Mouse (Mus musculus): ENCODE data around the gene Clec3b. TPM values are rescaled to one million over a fixed set of nuclear protein-coding genes. Genes with fewer than 3 reads are reported as not detected.

Gene Clec3b
- total RNA-seq (2021) = 11.4 and 15.0 TPM in 2 replicates
- long read RNA-seq, partial matches to known transcripts = 1 of 4 reads
- long read RNA-seq, other reads (novel, unspliced or antisense) = 1 of 4 reads

DNA sequence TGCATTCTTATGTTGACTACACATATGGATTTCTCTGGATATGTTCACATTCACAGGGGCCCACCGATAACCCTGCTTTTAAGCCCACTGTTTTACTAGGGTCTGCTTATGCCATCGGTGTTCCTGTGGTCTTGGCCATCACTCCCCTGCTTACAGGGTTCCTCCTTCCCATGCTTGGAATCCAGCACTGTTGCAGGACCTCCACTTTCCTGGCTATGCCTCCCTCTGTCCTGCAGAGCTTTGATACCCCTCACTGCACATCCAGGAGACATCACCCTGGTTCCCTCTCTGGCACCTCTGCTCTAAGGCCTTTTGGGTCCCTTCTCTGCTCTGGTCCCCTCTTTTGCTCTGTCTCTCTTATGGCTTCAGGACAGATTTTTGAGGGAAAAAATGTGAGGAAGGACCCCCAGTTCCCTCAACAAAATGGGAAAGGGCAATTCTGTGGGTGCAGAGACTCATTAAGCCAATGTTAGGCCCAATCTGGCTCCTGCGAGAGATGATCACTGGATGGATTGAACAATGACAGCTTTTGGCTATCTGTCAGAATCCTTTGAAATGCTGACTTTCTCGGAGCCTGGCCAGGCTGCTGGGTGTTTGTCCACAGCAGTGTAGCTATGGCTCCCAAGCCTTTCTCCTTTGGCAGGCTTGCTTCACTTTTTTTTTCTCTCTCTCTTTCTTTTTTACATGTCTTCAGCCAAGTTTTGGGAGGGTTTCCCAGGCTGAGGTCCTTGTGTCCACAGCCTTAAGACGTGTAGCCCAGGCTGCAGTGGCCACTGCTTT is at the start of gene Clec3b:
Clec3b (plus strand) TSS at position 706 of the 780 bp plus-strand sequence.
- peak; percentile 17 for DNase-seq

DNA sequence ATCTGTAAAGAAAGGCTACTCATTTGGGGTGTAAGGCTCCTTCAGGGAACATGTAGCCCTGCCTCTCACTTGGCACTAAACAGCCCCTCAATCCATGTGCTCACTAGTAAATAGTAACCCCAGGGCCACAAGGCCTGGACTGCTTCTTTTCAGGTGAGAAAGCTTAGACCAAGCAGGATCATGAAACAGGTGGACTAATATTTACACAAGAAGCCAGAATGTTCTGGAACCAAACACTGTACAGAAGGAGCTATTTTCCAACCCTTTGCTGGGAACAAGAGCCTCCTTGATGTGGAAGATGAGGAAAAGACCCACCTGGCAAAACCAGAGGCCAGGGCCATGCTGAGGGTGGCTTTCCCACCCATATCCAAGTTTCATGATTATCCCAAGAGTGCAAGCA is 47.3 kb upstream of the Clec3b start:
- no peak for DNase-seq

DNA sequence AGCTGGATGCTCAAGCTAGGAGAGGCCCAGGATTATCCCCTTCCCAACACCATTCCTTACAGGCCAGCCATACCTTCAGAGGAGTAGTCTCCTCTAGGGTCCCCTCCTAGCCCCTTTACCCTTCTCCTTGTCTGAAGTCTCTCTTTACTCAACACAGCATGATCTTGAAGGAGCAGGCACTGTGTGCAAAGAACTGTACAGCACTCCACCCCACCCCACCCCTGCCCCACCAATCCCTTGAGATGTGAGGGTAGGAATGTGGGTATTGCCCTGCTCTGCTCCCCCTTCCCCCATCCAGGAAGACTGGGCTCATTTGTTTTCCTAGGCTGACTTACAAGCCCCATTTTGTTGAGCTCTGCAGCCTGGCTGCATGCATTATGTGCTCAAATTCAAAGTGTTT is 46.4 kb upstream of the Clec3b start:
- DNase-seq = no peak

DNA sequence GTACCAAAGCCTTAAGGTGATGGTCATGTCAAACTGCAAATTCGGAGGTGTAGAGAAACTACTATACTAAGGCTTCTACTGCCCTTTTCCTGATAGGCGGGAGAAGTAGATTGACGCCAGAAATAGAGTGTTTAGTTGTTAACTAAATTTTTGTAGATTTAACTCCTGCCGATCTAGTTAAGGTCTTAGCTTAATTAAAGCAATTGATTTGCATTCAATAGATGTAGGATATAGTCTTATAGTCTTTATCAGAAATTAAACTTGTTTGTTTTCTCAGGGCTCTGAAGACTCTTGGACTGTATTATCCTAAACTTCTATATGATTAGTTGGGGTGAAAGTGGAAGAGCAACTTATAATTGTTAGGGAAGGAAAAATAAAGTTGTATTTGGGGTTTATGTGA is 43.6 kb upstream of the Clec3b start:
- DNase-seq = no peak

GRCm38 (mm10) chr9:123109188-123109587 is 41.6 kb upstream of the Clec3b start:
- no peak for DNase-seq

GRCm38 (mm10) chr9:123111751-123112221 is 39.0 kb upstream of the Clec3b start:
- no peak for DNase-seq

DNA sequence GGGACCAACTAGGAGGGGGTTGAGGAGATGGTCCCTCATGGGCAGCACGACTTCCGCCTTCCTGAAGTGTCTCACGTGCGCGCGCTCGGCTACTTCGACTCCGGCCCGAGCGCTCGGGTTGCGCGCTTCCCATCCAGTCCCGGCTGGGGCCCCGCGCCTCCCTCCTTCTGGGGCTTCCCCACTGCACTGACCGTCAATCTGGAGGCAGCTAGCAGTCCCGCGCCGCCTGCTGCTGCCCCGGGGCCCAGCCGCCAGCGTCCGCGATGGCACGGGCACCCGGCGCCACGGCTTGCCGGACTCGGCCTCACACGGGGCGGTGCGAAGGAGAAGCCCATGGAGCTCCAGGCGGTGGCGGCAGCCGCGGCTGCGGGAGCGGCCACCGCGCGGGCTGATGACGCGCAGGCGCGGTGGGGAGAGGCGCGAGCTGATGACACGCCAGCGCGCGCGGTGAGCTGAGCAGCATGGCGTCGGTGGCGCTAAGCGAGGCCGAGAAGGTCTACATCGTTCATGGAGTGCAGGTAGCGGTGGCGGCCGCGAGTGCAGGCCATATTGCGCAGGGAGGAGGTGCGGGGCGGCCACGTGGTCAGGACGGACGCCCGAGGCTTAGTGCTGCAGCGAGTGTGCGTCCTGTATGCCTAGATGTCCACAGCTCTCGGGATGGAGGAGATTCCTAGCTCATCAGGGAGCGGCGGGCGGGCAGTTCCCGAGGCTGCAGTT is 37.8 kb upstream of the Clec3b start, which contains the start of the genes Zdhhc3 and Exosc7:
Zdhhc3 (minus strand) TSS at position 401 of the 717 bp plus-strand sequence.
Exosc7 (plus strand) TSS at position 411 of the 717 bp plus-strand sequence.
- DNase-seq = peak; percentile 88

DNA sequence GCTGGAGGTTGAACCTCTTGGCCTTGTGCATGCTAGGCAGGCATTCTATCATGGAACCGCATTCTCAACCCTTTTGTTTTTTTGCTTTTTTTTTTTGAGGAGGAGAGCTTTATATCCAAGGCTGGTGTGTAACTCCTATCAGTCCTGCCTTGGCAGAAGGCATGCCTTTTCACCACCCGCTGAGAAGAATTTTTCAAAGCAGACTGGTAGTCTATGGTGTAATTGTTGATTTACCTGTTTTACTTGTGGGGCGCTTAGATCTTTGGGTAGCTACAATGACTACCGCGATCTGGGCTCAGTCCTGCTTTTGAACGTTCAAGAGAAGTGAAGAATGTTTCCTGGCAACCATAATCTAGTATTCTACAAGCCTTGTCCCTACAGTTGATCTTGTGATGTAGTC is 36.8 kb upstream of the Clec3b start:
- no peak for DNase-seq

DNA sequence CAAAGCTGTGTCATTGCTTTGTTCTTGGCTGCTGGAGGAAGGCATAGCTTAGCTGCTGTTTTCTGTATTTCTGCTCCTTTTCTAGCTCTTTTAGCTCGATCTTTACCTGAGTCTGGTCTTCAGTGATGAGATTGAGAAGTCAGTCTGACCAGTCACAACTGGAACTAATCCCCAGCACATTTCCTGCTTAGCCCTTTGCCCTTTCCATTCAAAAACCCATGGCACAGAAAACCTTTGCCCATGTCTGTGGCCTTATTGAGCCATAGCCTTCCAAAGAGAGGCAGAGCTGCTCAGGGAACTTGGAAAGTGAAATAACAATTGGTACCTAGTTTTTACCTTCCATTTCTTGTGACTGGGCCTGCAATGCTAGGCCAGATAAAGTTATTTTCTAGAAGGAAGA is 35.2 kb upstream of the Clec3b start:
- no peak for DNase-seq

GRCm38 (mm10) chr9:123123017-123123416 is 27.7 kb upstream of the Clec3b start:
- no peak for DNase-seq

DNA sequence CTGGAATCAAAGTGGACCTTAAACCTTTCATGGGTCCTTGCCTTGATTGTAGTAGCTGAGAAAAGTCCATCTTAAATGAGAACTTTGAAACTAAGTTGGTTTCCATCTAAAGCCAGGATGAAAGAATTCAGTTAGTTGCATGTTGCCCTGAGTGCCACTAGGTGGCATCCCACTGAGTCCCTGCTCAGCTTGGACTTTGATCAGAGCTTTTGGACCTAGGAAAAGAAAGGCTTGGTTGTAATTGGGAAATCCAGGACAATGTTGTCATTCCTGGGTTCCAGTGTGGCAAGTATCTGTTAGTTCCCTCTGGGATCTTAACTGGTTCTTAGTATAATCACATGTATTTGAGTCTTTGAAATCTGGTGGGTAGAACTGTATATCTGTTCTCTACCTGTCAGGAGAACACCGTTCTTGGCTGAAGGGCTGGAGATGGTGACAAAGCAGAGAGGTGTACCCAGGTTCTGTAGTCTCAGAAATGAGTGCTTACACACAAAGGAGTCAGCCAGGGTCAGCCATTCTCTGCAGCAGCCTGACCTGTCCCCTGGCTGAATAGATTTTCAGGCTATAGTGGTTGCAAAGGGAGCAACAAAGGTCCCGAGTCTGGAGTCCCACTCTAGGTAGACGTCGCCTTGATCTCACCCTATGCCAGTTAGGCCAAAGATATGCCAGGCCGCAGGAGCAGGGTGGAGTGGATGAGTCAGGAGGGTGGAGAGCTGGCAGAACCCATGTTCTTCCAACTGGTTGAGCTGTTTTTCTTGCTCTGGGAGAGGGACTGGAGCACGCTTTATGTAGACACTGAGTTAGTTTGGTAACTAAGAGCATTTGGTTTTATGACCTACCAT is 27.0 kb upstream of the Clec3b start:
- peak; percentile 20 for DNase-seq

DNA sequence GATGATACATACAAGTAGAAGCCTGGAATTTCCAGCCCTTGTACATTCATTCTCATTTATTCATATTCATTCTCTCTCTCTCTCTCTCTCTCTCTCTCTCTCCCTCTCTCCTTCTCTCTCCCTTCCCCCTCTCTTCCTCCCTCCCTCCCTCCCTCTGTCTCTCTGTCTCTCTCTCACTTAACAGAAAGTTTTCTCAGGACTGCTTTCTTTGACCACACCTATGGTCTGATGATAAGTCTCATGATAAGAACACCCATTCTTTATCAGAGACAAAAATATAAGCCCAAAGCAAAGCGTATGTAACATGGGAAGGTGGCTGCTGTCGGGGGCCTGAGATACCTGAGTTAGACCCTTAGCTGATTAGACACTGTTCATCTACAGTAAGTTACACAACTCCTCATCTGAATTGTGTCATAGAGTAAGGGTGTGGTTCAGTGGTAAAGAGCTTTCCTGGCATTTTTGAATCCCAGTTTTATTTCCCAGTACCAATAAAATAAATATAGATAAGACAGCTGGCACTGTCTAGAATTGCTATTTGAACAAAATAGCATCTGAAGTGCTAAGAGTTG is 26.2 kb upstream of the Clec3b start:
- DNase-seq = no peak

DNA sequence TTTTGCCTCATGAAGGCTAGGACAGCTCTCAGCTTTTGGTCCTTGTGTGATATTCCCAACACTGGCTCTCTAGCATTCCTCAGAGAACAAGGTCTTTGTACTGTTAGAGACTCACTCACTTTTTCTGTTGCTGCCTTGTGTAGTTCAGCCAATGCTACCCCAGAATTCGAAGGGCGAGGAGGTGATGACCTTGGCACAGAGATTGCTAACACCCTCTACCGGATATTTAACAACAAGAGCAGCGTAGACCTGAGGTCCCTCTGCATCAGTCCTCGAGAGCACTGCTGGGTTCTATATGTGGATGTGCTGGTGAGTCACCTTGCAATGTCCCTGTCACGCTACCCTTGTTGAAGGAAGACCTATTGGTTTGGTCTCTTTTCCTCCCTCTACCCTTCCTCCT is 23.1 kb upstream of the Clec3b start:
- no peak for DNase-seq

- no peak for DNase-seq
Measured at GRCm38 (mm10) chr9:123132994-123133393, 17.8 kb upstream of the Clec3b start.

DNA sequence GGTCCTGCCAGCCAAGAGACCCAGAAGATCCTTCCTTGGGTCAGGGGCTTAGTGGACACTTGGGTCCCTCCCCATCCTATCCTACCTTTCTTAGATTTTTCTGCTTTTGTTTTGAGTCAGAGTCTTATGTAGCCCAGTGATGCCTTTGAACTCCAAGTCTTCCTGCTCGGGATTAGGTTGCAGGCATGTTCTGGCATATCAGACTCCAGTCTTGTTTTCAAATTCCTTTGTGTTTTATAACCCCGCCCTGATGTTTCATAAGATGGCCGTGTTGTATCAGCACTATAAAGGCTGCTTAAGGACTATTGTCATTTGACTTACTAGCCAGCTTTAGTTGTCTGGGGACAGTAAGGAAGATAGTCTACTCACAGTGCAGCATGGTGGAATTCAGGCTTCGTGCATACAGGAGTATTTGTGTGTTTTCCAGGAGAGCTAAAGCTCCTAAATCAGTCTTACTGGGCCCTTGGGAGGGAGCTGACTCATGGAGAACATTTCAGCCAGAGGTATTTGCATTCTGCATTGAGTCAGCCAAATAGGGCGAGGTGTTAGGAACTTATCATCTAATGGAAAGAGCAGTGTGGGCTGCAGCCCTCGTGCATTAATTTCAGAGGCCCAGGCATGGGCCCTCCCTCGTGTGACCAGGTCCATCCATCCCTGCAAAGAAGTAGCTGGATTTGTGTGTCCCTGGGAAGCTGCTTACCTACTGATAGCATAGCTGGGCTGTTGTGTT is 13.6 kb upstream of the Clec3b start:
- no peak for DNase-seq

DNA sequence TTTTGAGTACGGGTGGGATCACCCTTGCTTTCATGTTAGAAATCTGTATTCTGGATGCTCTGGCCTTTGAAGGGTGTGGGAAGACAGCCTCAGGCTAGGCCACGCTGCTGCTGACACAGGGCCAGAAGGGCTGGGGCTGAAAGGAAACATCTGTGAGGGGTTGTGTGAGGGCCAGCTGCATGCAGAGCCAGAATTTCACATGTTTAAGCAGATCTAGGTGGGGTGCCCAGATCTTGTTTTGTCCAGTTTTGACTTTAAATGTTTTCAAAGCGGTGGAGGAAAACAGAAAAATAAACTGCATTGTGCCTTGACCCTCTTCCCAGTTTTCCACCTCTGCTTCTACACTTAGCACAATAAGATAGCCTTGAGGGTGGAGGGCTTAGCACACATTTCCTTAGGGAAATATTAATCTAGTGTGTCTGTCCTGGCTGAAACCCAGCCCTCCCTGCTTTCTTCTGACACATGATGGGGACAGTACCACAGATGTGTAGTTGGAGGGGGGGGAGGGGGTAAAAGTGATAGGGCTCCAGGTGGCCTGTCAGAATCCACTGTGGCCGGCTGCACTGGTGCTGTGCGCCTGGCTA is 11.8 kb upstream of the Clec3b start:
- peak; percentile 30 for DNase-seq

DNA sequence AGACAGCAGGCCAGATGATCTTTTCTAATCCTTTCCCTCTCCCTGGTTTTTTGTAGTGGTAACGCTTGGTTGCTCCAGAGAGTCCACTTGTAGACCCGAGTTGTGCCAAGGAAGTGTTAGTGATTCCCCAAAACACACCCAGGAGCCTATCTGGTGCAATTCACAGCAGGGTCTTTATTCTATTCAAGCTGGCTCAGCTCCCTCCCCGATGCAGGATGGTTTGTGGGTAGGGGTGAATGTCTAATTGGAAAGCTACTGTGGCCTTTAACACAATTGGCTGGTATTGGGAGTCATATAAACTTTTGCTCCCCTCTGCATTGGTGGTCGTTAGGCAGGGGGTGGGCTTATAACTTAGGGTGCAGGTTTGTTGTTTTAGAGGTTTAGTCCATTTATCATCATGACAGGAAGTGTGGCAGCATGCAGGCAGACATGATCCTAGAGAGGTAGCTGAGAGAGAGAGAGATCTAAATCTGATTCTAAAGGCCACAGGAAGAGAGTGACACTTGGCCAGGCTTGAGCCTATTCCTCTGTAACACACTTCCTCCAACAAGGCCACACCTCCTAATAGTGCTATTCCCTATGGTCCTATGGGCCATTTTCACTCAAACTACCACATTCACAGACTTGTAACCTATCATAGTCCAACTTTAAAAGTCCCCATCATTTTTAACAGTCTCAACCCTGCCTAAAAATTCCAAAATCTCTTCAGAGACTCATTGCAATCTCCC is 10.7 kb upstream of the Clec3b start:
- DNase-seq = no peak

DNA sequence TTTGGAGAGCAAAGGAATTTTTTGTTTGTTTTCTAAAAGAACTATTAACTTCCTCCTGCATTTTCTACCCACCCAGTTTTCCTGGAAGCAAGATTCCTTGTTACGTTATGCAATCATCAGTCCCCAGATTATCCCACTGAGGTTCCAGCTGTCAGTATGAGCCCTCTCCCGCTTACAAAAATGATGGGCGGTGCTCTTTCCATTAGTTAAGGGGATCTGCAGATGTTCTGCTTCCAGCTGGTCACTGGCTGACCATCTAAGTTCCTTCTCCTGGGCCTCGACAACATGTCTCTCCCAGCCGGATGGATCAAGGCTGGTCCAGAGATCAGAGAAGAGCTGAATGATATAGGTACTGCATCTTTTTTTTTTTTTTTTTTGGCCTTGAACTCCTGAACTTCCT is 2.3 kb upstream of the Clec3b start:
- DNase-seq = no peak

- no peak for DNase-seq
Measured at GRCm38 (mm10) chr9:123151561-123151960, 815 bp downstream of the Clec3b start.

- DNase-seq = no peak
Measured at GRCm38 (mm10) chr9:123152026-123152425, 1.3 kb downstream of the Clec3b start.

Measured in adrenal gland, postnatal 25 days (tissue).